ENCODE assay signal across 7 mouse cellular contexts in the genomic region with DNA sequence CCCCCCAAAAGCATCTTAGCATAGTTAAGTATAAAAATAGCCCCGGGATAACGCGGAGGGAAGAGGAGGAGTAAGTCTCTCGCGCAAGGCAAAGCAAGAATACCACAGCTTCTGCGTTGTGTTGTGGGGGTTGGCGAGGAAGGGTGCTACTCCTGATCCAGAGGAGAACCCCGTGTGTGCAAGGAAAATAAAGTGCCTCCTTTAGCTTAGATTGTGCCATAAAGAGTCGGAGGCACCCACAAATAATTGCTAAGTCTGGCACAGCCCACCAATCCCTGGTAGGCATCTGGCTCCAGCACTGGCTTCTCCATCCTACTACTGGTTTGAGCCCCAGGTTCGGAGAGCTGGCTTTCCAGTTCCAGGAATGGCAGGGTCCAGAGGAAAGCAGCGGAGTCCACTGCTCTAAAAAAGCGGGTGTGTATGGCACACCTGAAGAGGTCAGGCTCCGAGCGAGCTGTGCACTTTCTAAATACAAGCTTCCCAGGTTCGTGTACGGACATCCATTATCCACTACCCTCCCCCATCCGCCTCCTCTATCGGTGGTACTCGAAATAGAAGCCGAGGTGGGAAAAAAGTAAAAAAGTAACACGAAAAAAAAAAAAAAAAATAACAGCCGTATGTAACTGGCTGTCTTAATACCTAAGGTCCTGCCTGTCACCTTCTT.
DNase-seq lines count a peak whose midpoint lies in the region; ATAC-seq and TF ChIP-seq lines count a peak whose summit lies in the region.

No protein-coding gene starts in this region.

- no peaks in the 10 kb centered on the region for H3K36me3 ChIP-seq in embryonic facial prominence, embryonic 15.5 days
- no peaks in the 10 kb centered on the region for H3K36me3 ChIP-seq in hindbrain, embryonic 15.5 days
- no peaks in the 10 kb centered on the region for H3K36me3 ChIP-seq in midbrain, embryonic 14.5 days (ENCODE audit: control insufficient read depth, insufficient read depth, low read length)

- H3K27me3 ChIP-seq in embryonic facial prominence, embryonic 15.5 days: peaks cover 16% of the 10 kb centered on the region
- no peaks in the 10 kb centered on the region for H3K27me3 ChIP-seq in hindbrain, embryonic 15.5 days
- H3K27me3 ChIP-seq in midbrain, embryonic 14.5 days (ENCODE audit: control insufficient read depth, insufficient read depth, low read length): no peaks in the 10 kb centered on the region

- H3K4me3 ChIP-seq in lung, adult 2 months (replicated peaks; ENCODE audit: extremely low read depth, low read depth, low read length): peak overlapping the region; percentile 85
- peak overlapping the region; percentile 71 for H3K4me3 ChIP-seq in embryonic facial prominence, embryonic 15.5 days (replicated peaks)
- H3K4me3 ChIP-seq in hindbrain, embryonic 15.5 days: peak overlapping the region; percentile 83
- H3K4me3 ChIP-seq in midbrain, embryonic 14.5 days (replicated peaks; ENCODE audit: low read depth, low read length): peak overlapping the region; percentile 76

- peak overlapping the region; percentile 95 for H3K4me2 ChIP-seq in embryonic facial prominence, embryonic 15.5 days (replicated peaks)
- H3K4me2 ChIP-seq in hindbrain, embryonic 15.5 days: peak overlapping the region; percentile 84
- H3K4me2 ChIP-seq in midbrain, embryonic 14.5 days (ENCODE audit: low read length): peak overlapping the region; percentile 92

- no peak for TF ChIP-seq POLR2A in lung, adult 2 months (IDR thresholded peaks at IDR 0.05; ENCODE audit: borderline replicate concordance, extremely low read depth, low read depth, low read length)

- DNase-seq in lung, adult 2 months: no peak
- no peak for DNase-seq in lung, postnatal 14 days
- peak; percentile 53 for DNase-seq in midbrain, embryonic 14.5 days
- no peak for DNase-seq in urinary bladder, postnatal 25 days (ENCODE audit: low spot score)
- DNase-seq in urinary bladder, adult 2 months (ENCODE audit: low spot score): no peak

- no peak for TF ChIP-seq CTCF in lung, adult 2 months (IDR thresholded peaks at IDR 0.05; ENCODE audit: insufficient read depth, low read length)

- no peaks in the 10 kb centered on the region for H3K9me3 ChIP-seq in embryonic facial prominence, embryonic 15.5 days (replicated peaks)
- no peaks in the 10 kb centered on the region for H3K9me3 ChIP-seq in hindbrain, embryonic 15.5 days
- H3K9me3 ChIP-seq in midbrain, embryonic 14.5 days (ENCODE audit: control insufficient read depth, low read length): no peaks in the 10 kb centered on the region

- 0 out of 2 replicates have a peak overlapping the region, but pooled peaks have one; percentile 1 for H3K9ac ChIP-seq in embryonic facial prominence, embryonic 15.5 days
- H3K9ac ChIP-seq in hindbrain, embryonic 15.5 days: peak overlapping the region; percentile 76
- peak overlapping the region; percentile 67 for H3K9ac ChIP-seq in midbrain, embryonic 14.5 days (replicated peaks; ENCODE audit: low read length)

- H3K27ac ChIP-seq in embryonic facial prominence, embryonic 15.5 days (replicated peaks): no peak overlapping the region
- peak overlapping the region; percentile 50 for H3K27ac ChIP-seq in hindbrain, embryonic 15.5 days (replicated peaks)
- H3K27ac ChIP-seq in midbrain, embryonic 14.5 days (replicated peaks; ENCODE audit: low read depth, low read length): no peak overlapping the region

- WGBS in lung, adult 2 months: 4% methylated on average over 22 of the region's 22 CpGs
- WGBS in embryonic facial prominence, embryonic 15.5 days: under 1% methylated on average over 22 of the region's 22 CpGs
- WGBS in hindbrain, embryonic 15.5 days: 3% methylated on average over 22 of the region's 22 CpGs
- 2% methylated on average over 22 of the region's 22 CpGs for WGBS in midbrain, embryonic 14.5 days

- no peak for ATAC-seq in embryonic facial prominence, embryonic 15.5 days (ENCODE audit: insufficient number of reproducible peaks, low FRiP score, low TSS enrichment, low read depth)
- ATAC-seq in hindbrain, embryonic 15.5 days (ENCODE audit: low FRiP score, low read depth): no peak
- ATAC-seq in midbrain, embryonic 14.5 days (ENCODE audit: low FRiP score, low TSS enrichment): no peak

- peaks cover 2% of the 10 kb centered on the region for H3K4me1 ChIP-seq in lung, adult 2 months (ENCODE audit: control insufficient read depth, insufficient read depth, low read length)
- peaks cover 22% of the 10 kb centered on the region; the same call in 1 of the 2 replicates for H3K4me1 ChIP-seq in embryonic facial prominence, embryonic 15.5 days
- H3K4me1 ChIP-seq in hindbrain, embryonic 15.5 days (replicated peaks): peaks cover 20% of the 10 kb centered on the region
- peaks cover 8% of the 10 kb centered on the region; the same call in 1 of the 2 replicates for H3K4me1 ChIP-seq in midbrain, embryonic 14.5 days (ENCODE audit: control insufficient read depth, insufficient read depth, low read length)

Comparison
In these comparisons a context has a peak if more than half of its experiments do, and no peak if none do; other contexts are left out.
1. H3K9ac ChIP-seq: peak in every context shown above with its lines; median percentile 76 in hindbrain, embryonic 15.5 days; 67 in midbrain, embryonic 14.5 days; 1 in embryonic facial prominence, embryonic 15.5 days.